Mouse (Mus musculus) frontal cortex, postnatal 14 days (tissue): ENCODE results near the gene Mettl24.
A peak's percentile ranks its signal among the peaks of the same experiment; 100 is the strongest.

Experiments
- DNase-seq, 2 experiments: peaks; one replicate each; pipeline ENCODE4 v3.0.0; 2022; ENCODE audit warnings: low spot score in 2 of 2

Mettl24 gene

DNA sequence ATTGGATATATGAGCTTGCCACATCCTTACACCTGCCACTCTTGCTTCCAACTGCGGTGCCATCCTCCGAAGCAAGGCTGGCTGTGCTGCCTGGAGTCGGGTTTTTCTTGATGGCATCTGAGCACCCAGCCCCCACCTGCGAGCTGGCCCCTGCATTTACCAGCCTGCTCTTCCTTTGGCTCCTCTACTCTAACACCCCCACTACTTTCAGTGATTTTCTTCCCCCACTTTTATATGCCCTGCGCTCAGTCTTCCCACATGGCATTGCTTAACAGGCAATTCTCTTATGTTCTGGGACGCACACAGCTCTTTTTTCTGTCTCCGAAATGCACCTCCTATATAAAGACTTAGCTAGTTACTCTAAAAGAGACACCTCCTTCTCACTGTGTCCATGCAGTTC lies 1.2 kb downstream of the Mettl24 start:
- peak; percentile 22 to 38 for DNase-seq

DNA sequence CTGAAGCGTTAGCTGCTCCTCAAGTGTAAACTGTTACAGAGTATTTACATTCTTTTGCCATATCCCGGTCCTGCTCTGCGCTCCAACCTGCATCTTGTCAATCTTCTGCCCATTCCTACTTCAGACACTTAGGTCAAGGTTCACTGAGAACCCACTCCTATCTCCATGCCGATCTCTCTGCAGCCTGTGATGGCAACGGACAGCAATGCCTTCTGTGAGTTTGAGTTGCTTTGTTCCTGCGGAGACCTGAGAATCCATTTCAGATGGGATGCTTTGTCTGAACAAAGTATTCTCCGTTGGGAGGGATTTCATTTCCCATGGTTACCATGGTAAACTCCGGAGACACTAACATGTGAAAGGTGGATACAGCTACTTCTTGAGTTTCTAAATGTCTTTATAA lies 2.6 kb downstream of the Mettl24 start:
- no peak for DNase-seq

DNA sequence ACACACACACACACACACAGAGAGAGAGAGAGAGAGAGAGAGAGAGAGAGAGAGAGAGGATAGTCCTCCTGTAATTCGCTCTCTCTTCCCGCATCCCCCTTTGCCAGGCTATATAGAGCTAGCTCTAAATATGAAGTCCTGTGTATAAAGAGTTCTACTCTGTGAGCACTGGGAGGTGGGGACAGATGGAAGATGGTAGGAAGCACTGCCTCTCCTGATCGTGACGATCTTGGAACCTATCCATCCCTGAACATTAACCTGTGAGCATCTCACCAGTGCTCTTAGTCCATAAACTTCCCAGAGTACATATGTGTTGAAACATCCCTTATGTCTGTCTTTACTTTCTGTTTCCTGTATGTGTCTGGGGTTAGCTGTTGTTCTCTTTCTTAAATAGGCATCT lies 3.9 kb downstream of the Mettl24 start:
- DNase-seq: no peak

- DNase-seq: no peak
These were observed 4.3 kb downstream of the Mettl24 start for GRCm38 (mm10) chr10:40687407-40687806.

DNA sequence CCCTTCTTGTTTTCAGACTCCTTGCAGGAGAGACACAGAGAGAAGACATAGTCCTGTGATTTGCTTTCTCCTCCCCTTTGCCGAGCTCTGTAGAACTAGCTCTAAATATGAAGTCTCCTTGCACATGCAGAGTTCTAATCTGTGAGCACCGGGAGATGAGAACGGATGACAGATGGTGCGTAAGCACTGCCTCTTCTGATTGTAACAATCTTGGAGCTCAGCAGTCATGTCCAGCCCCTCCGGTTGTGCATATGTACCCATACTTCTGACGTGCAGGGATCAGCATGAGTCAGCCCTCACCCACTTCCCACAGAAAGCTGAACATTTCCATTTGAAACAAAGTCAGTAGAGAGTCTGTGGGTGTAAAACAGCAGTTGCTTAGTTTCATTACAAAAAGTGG lies 5.2 kb downstream of the Mettl24 start:
- DNase-seq: peak; percentile 56 to 67

GRCm38 (mm10) chr10:40688873-40689272 lies 5.8 kb downstream of the Mettl24 start:
- DNase-seq: no peak

DNA sequence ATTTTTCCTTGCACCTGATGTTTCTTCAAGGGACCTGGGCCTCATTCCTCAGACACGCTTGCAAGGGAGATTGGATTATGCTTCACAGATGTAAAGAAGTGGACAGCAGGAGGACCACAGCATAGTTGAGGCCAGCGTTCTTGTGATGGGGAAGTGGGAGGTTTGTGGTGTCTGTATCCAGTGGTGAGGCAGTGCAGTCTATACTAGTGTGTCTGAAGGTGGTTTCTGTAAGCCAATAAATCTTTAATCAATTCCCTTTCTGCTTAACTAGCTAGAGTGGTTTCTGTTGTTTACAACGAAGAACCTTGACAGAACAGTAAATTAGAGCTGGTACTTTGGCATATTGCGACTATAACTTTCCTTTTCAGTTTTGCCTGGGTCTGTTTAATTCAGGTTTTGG lies 15.6 kb downstream of the Mettl24 start:
- DNase-seq: no peak

- DNase-seq: peak in 1 of 2 experiments; percentile 5
These were observed 28.0 kb downstream of the Mettl24 start for GRCm38 (mm10) chr10:40711127-40711526.

- peak in 1 of 2 experiments; percentile 3 for DNase-seq
These were observed 30.0 kb downstream of the Mettl24 start for GRCm38 (mm10) chr10:40713018-40713608.

DNA sequence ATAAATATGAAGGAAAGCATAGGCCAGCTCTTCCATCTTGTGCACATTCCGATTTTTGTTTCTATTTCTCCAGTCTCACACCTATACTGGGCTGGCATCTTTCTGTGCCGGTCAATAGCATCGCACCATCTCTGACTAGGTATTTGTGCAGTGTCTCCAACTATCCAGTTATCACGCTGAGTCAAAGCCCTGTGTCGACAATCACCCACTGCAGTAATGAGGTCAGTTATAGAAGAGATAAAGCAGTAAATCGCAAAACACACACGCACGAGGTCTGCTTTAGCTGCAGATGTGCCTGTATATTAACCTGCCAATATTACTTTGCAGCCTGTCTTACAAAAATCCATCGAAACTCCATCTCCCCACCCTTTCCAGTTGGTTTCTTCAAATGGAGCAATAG lies 30.7 kb downstream of the Mettl24 start:
- DNase-seq: peak in 1 of 2 experiments; percentile 2

DNA sequence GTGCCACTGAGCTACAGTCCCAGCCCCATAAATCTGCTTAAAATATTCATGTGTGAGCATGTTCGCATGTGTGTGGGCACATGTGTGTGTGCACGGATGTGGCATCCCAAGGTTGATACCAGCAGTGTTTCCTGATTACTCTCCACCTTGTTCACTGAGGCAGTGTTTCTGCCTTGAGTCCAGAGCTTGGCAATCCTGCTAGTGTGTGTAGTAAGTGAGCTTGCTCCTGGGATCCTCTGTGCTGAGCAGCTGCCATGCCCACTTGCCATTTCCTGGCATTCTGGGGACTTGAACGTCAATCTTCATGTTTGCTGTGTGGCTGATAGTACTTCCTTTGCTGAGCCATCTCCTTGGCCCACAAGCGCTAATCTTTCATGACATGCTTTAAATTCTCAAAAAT lies 32.1 kb downstream of the Mettl24 start:
- DNase-seq: peak in 1 of 2 experiments; percentile 5

DNA sequence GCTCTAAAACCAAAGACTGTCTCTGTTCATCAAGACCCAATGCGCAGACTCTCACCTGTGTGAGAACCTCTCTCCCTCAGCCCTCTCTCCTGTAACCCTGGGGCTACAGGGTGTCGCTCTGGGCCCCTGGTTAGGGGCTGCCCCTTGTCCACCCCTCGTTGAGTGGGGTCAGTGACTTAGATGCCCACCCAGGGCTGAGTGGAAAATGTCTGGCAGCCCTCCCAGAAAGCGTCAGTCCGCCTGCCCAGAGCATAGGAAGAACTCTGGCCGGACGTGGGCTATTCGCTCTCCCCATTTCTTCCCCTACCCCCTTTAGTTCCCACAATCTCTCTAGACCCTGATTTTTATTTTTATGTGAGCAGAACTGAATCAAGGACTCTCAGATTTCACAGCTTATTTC lies 33.2 kb downstream of the Mettl24 start:
- peak in 1 of 2 experiments; percentile 3 for DNase-seq

- DNase-seq: peak in 1 of 2 experiments; percentile 6
These were observed 33.6 kb downstream of the Mettl24 start for GRCm38 (mm10) chr10:40716713-40717112.

DNA sequence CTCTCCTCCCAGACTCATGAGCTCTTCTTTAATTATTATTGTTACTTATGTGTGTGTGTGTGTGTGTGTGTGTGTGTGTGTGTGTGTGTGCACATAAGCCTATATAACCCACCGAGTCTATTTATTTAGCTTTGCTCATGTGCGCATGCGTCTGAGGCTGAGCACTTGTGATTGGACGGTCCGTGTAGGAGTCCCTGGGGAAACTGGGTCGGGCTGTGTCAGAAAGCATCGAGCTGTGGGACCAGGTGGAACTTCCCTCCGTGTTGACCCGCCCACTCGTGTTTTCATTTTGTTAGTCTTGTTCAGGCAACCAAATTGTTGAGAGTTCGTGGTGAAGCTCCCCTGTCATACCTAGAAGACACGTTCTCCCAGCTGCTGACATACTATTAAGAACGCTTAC lies 35.3 kb downstream of the Mettl24 start:
- DNase-seq: no peak

- peak in 1 of 2 experiments; percentile 10 for DNase-seq
These were observed 36.0 kb downstream of the Mettl24 start for GRCm38 (mm10) chr10:40719062-40719461.

DNA sequence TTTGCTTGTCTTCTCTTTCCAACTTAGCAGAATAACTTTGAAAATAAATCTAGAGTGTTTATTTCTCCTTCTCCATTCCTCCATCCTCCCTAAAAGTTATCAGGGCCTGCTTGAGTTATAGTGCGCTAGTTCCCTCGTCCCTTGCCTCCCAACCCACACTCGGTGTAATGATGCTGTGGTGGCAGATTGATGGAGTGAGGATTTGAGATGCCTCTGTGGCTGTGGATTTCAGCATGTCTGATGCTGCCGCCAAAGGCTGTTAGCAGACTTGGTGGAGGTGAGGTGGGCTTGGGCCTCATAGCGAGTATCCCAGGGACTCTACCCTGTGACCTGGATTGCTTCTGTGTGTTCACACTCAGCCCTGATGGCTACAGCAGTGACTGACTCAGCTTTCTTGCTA lies 37.8 kb downstream of the Mettl24 start:
- DNase-seq: no peak

DNA sequence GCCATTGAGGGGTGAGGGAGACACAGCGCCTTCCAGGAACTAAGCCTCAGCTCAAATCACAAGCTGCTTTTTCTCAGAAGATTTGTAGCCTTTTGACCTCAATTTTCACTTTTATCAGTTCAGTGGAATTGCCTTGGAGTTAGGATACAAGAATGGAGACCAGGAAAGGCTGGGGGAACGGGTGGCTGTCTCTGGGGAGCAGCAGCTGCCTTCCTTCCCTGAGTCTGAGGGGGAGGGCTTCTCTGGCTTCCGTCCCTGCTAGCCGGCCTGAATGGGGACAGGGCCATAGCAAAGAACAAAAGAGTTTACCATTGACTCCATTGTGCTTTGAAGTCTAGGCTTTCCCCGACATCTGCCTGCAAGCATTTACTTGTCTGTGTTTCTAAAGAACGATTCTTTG lies 41.3 kb downstream of the Mettl24 start:
- no peak for DNase-seq

- no peak for DNase-seq
These were observed 42.0 kb downstream of the Mettl24 start for GRCm38 (mm10) chr10:40725066-40725465.

DNA sequence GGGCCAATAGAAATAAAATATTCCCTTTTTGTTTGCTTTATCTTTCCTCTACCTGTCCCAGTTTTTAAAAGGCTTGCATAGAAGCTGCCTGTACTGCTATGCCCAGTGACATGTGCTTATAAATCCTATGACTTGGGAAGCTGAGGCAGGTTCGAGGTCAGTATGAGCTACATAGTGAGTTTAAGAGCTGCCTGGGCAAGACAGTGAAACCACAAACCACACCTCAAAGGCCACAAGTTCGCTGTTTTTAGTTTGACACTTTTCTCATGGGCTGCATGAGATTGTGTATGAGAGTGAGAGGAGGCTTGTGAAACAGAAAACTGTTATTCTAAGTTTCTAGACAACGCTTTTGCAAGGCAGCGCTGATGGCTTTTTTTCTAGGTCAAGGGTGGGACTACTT lies 42.4 kb downstream of the Mettl24 start:
- no peak for DNase-seq

DNA sequence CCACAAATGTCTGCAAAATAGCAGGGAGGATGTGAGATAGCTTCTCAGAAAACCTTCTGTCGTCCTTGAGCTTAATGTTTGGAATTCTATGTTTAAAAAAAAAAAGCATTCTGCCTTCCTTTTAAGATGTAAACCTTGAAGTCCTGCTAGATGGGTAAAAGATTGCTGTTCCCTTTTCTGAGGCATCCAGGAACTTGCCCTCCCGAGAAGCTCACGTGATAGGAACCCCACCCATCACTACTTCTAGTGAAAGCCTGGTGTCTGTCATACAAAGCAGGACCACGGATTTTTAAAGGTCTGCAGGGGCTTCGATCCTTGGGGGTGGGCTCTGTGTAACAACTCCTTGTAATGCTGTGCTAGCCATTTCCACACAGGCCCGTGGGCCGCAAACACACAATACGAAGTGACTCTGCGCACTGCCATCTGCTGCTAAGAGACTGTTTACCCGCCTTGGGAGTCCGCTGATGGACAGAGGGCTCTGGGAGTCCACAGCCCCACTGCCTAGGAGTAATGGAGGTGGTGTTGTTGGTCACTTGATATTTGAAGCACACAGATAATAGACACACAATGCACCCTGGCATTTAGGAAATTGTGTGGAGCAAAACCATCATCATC lies 43.3 kb downstream of the Mettl24 start:
- DNase-seq: peak in 1 of 2 experiments; percentile 2

DNA sequence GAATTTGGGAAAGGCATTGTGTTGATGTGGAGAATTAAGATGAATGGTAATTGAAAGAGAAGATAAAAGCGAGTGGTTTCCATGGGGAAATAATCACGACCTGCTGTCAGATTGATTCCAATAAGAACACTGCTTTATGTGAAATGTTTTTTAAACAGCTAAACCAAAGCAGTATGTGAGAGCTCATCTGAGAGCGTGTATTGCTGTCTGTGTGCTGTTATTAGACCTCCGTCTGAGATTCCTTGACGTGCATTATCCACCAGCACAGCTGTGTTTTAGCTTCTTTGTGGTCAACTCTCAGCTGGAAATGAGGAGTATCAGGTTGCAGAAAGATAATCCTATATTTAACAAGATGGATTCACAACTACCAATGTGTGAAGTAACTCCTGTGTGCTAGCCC lies 43.9 kb downstream of the Mettl24 start:
- DNase-seq: no peak

DNA sequence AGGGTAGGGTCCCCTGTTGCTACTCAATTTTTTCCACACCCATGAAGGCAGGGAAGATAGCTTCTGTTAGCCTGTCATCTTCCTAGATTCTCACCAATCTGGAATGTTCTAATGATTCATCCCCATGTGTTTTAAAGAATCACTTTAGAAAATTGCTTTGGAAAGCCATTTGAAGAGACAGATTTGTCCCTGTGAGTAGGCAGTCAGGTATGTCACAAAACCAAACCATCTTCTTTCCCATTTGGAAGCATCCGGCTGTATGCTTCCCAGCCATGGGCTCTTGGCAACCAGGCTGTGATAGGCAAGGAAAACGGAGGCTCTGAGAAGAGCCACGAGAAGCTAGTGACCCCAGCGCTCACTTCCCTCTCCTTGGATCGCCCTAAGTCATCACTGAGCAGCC lies 47.1 kb downstream of the Mettl24 start:
- DNase-seq: peak in 1 of 2 experiments; percentile 2

- DNase-seq: no peak
These were observed 50.2 kb downstream of the Mettl24 start for GRCm38 (mm10) chr10:40733291-40733690.

GRCm38 (mm10) chr10:40736172-40736571 lies 53.1 kb downstream of the Mettl24 start:
- DNase-seq: no peak
